Mouse (Mus musculus) neural tube, embryonic 15.5 days (tissue): Measurements from ENCODE around the gene Cd164l2. TPM values are rescaled to one million over a fixed set of nuclear protein-coding genes. Genes with fewer than 3 reads are reported as not detected.

Experiments
- ATAC-seq: fragments of 200-750 bp; cut with Nextera tagmentation; 2 replicates; pipeline ENCODE4 v1.8.0; 2017; ENCODE audit warnings: mild to moderate bottlenecking, moderate TSS enrichment, moderate library complexity; ENCODE audit not compliant: low FRiP score
- H3K27ac ChIP-seq: fragments of 300-500 bp; sonication (generic); replicated peaks from 2 replicates; pipeline ENCODE4 v1.5.1; 2015; ENCODE audit warnings: mild to moderate bottlenecking, inconsistent platforms
- H3K27me3 ChIP-seq: fragments of 300-500 bp; sonication (generic); replicated peaks from 2 replicates; pipeline ENCODE4 v1.6.1; 2015; ENCODE audit warnings: inconsistent platforms
- H3K36me3 ChIP-seq: fragments of 300-500 bp; sonication (generic); 2 replicates; pipeline ENCODE4 v1.6.1; 2015; ENCODE audit warnings: inconsistent platforms
- H3K4me1 ChIP-seq: fragments of 300-500 bp; sonication (generic); 2 replicates; pipeline ENCODE4 v1.6.1; 2015; ENCODE audit warnings: inconsistent platforms
- H3K4me2 ChIP-seq: fragments of 300-500 bp; sonication (generic); 2 replicates; pipeline ENCODE4 v1.6.1; 2015; ENCODE audit warnings: inconsistent platforms, mild to moderate bottlenecking, moderate library complexity
- H3K4me3 ChIP-seq: fragments of 300-500 bp; sonication (generic); replicated peaks from 2 replicates; pipeline ENCODE4 v1.5.1; 2015; ENCODE audit warnings: mild to moderate bottlenecking, inconsistent platforms
- H3K9ac ChIP-seq: fragments of 300-500 bp; sonication (generic); replicated peaks from 2 replicates; pipeline ENCODE4 v1.6.1; 2015; ENCODE audit warnings: mild to moderate bottlenecking, inconsistent platforms
- H3K9me3 ChIP-seq: fragments of 300-500 bp; sonication (generic); replicated peaks from 2 replicates; pipeline ENCODE4 v1.6.1; 2016; ENCODE audit warnings: inconsistent platforms
- WGBS: fragments of 180-500 bp; shearing (Covaris S2); methylation state at CpG from one replicate; pipeline ENCODE4 v1.1.7; 2015; ENCODE audit warnings: mixed read lengths; 5-methylcytosine and 5-hydroxymethylcytosine counted together
- polyA plus RNA-seq: library from polyadenylated mRNA; unstranded; fragments of >200 nt; fragmentation: Nextera tagmentation; extraction: Ambion mirVana; gene quantifications from 2 replicates; pipeline ENCODE4 v1.2.1, GENCODE M21; 2015

Gene Cd164l2
- polyA plus RNA-seq, 1 experiment from 2014 or later = 2.6 TPM

GRCm38 (mm10) chr4:133261641-133262374, 49.9 kb downstream of the Cd164l2 start:
- Histone ChIP-seq H3K4me3 (no peak overlapping the region), H3K27ac (no peak overlapping the region), H3K4me2 (no peak overlapping the region), H3K27me3 (peaks cover 9% of the 10 kb centered on the region), H3K4me1 (peaks cover 2% of the 10 kb centered on the region; the same call in 1 of the 2 replicates), H3K9ac (no peak overlapping the region), H3K9me3 (no peaks in the 10 kb centered on the region), H3K36me3 (peaks cover 34% of the 10 kb centered on the region)
- ATAC-seq = no peak
- 52% methylated on average over 10 of the region's 10 CpGs for WGBS

DNA sequence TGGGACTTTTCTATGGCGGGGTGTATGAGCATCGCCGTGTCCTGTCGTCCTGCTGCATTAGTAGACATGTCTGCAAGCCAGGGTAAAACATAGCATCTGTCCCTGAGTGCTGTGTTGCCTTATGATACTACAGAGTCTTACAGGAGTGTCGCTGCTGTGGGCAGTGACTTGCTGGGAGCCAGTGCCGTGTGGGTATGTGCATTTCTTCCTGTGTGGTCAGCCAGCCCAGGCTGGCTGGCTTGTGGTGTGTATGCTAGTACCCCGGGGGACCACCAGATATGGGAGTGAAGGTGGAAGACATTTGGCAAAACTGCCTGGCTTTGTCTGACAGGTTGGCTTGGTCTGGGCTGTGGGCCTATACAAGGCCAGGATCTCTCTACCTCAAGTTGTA, 50.4 kb downstream of the Cd164l2 start:
- H3K36me3 ChIP-seq = peaks cover 40% of the 10 kb centered on the region
- ATAC-seq = no peak
- no peak overlapping the region for H3K4me3 ChIP-seq
- no peak overlapping the region for H3K27ac ChIP-seq
- no peak overlapping the region for H3K9ac ChIP-seq
- no peaks in the 10 kb centered on the region for H3K4me1 ChIP-seq
- H3K27me3 ChIP-seq = peaks cover 4% of the 10 kb centered on the region
- WGBS = 68% methylated on average over 7 of the region's 7 CpGs
- H3K9me3 ChIP-seq = no peaks in the 10 kb centered on the region
- H3K4me2 ChIP-seq = no peak overlapping the region

- peaks cover 45% of the 10 kb centered on the region for H3K36me3 ChIP-seq
- H3K4me1 ChIP-seq = no peaks in the 10 kb centered on the region
- H3K4me3 ChIP-seq = no peak within 1 kb of the TSS
- no peak within 1 kb of the TSS for H3K4me2 ChIP-seq
- H3K27me3 ChIP-seq = no peaks in the 10 kb centered on the region; the same call in 1 of the 2 replicates
- H3K9ac ChIP-seq = no peak within 1 kb of the TSS
- WGBS = 48% methylated on average over 7 of the region's 7 CpGs
- no peaks in the 10 kb centered on the region for H3K9me3 ChIP-seq
- ATAC-seq = no peak
- H3K27ac ChIP-seq = no peak within 1 kb of the TSS
Measured at GRCm38 (mm10) chr4:133262882-133263281, 51.0 kb downstream of the Cd164l2 start, which contains the start of gene Sytl1. Gene Sytl1 (minus strand): TSS chr4:133263113.

DNA sequence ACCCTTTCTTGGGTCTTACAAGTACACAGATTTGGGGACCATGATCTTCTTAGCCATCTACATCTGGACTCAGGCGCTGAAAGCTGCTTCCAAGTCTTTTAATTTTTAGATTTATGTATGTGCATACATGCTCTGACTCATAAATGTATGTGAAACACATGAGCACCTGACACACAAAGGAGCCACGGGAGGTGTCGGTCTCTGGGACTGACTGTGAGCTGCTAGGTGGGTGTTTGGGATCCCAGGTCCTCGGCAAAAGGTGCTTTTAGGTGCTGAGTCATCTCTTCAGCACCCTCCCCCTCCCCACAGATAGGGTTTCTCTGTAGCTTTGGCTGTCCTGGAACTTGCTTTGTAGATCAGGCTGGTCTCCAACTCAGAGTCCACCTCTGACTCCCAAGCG, 51.8 kb downstream of the Cd164l2 start:
- Histone ChIP-seq H3K27me3 (no peaks in the 10 kb centered on the region; the same call in 1 of the 2 replicates), H3K9ac (no peak overlapping the region), H3K4me3 (no peak overlapping the region), H3K4me2 (no peak overlapping the region), H3K4me1 (no peaks in the 10 kb centered on the region), H3K9me3 (no peaks in the 10 kb centered on the region), H3K27ac (no peak overlapping the region), H3K36me3 (peaks cover 54% of the 10 kb centered on the region)
- WGBS = 93% methylated on average over 5 of the region's 5 CpGs
- ATAC-seq = no peak

GRCm38 (mm10) chr4:133264559-133264958, 52.6 kb downstream of the Cd164l2 start:
- Histone ChIP-seq H3K4me1 (no peaks in the 10 kb centered on the region), H3K4me3 (no peak overlapping the region), H3K27me3 (no peaks in the 10 kb centered on the region), H3K9ac (no peak overlapping the region), H3K27ac (no peak overlapping the region), H3K4me2 (no peak overlapping the region), H3K36me3 (peaks cover 62% of the 10 kb centered on the region), H3K9me3 (no peaks in the 10 kb centered on the region)
- 100% methylated on average over 2 of the region's 2 CpGs for WGBS
- no peak for ATAC-seq

GRCm38 (mm10) chr4:133265297-133265696, 53.4 kb downstream of the Cd164l2 start:
- Histone ChIP-seq H3K9ac (no peak overlapping the region), H3K4me1 (no peaks in the 10 kb centered on the region), H3K4me2 (no peak overlapping the region), H3K27me3 (no peaks in the 10 kb centered on the region), H3K4me3 (no peak overlapping the region), H3K36me3 (peaks cover 67% of the 10 kb centered on the region), H3K27ac (no peak overlapping the region), H3K9me3 (no peaks in the 10 kb centered on the region)
- WGBS = 94% methylated on average over 3 of the region's 3 CpGs
- no peak for ATAC-seq

- Histone ChIP-seq H3K27me3 (no peaks in the 10 kb centered on the region), H3K4me1 (no peaks in the 10 kb centered on the region), H3K9me3 (no peaks in the 10 kb centered on the region), H3K27ac (no peak overlapping the region), H3K4me3 (no peak overlapping the region), H3K9ac (no peak overlapping the region), H3K4me2 (no peak overlapping the region), H3K36me3 (peaks cover 67% of the 10 kb centered on the region)
- no peak for ATAC-seq
- 96% methylated on average over 4 of the region's 4 CpGs for WGBS
Measured at GRCm38 (mm10) chr4:133265759-133266158, 53.8 kb downstream of the Cd164l2 start.

DNA sequence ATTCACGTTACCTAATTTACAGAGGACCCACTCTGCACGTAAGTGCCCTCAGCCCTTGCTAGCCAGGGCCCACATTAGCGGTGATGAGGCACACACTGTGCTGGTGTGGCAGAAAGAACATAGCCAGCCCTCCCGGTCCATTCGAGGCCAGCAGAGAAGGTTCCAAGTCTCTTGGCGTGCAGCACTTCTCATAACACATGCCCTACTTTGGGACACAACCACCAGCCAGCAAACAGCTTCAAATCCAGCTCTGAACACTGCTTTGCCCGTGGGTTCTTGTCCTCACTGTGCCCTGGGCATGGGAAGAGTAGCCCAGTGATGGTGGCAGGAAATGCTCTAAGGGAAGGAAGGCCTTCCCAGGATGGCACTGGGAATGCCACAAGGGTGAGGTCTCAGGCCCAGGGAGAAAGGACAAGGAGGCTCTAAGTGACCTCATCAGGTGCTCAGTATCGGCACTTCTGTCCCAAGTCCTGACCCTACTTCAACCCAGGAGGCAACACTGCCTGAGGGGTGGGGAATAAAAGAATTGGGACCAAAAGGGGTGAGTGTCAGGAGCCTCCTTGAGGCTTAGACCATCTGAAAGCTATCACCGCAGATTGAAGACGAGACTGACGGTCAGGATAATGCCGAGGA, 54.4 kb downstream of the Cd164l2 start:
- Histone ChIP-seq H3K27ac (no peak overlapping the region), H3K4me3 (no peak overlapping the region), H3K9me3 (no peaks in the 10 kb centered on the region), H3K27me3 (no peaks in the 10 kb centered on the region), H3K36me3 (peaks cover 67% of the 10 kb centered on the region), H3K9ac (no peak overlapping the region), H3K4me1 (no peaks in the 10 kb centered on the region), H3K4me2 (no peak overlapping the region)
- 96% methylated on average over 12 of the region's 12 CpGs for WGBS
- ATAC-seq = no peak

GRCm38 (mm10) chr4:133268931-133269330, 57.0 kb downstream of the Cd164l2 start:
- WGBS = 87% methylated on average over 3 of the region's 3 CpGs
- H3K27me3 ChIP-seq = no peaks in the 10 kb centered on the region
- H3K4me1 ChIP-seq = no peaks in the 10 kb centered on the region
- H3K9ac ChIP-seq = no peak overlapping the region
- no peaks in the 10 kb centered on the region for H3K9me3 ChIP-seq
- ATAC-seq = no peak
- peaks cover 61% of the 10 kb centered on the region for H3K36me3 ChIP-seq
- H3K27ac ChIP-seq = no peak overlapping the region
- H3K4me2 ChIP-seq = no peak overlapping the region
- H3K4me3 ChIP-seq = no peak overlapping the region

DNA sequence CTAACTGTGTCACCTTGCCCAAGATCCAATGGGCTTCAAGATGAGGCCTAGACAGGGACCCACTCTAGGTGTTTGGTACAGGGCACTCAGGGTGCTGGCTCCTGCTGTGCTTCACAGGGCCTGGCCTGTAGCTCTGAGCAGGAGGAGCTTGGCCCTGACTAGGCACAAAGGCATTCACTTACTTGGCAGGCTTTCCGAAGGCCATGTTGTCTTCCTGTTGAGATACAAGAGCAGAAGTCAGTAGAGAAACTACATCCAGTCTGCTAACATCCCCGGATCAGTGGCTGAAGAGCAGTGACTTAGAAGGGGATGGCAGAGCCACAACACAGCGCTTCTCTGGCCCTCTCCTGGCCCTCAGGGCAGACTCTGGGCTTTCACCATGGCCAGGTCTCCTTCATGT, 57.7 kb downstream of the Cd164l2 start:
- Histone ChIP-seq H3K4me1 (no peaks in the 10 kb centered on the region), H3K4me2 (no peak overlapping the region), H3K27ac (no peak overlapping the region), H3K4me3 (no peak overlapping the region), H3K9me3 (no peaks in the 10 kb centered on the region), H3K9ac (no peak overlapping the region), H3K36me3 (peaks cover 55% of the 10 kb centered on the region), H3K27me3 (no peaks in the 10 kb centered on the region)
- ATAC-seq = no peak
- 92% methylated on average over 3 of the region's 3 CpGs for WGBS

DNA sequence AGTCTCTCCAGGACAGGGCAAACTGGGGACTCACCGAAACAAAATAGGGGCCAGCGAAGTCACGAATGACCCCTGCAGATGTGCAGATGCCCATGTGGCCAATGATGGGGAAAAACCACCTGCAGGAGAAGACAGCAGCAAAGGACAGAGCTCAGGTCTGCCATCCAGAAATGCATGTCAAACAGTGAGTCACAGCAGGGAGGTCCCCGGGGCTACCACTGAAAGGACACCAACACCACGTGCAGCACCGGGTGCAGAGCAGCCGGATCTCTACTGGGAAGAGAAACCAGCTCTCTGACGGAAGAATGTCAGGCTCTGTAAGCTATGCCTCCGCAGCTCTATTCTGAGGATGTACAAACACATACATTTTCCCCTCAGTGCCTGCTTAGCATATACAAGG, 59.0 kb downstream of the Cd164l2 start:
- H3K9me3 ChIP-seq = no peaks in the 10 kb centered on the region
- 92% methylated on average over 9 of the region's 9 CpGs for WGBS
- H3K36me3 ChIP-seq = peaks cover 42% of the 10 kb centered on the region
- no peak overlapping the region for H3K27ac ChIP-seq
- H3K27me3 ChIP-seq = no peaks in the 10 kb centered on the region
- ATAC-seq = no peak
- H3K4me1 ChIP-seq = peaks cover 9% of the 10 kb centered on the region
- no peak overlapping the region for H3K4me2 ChIP-seq
- H3K4me3 ChIP-seq = no peak overlapping the region
- H3K9ac ChIP-seq = no peak overlapping the region
